Mouse (Mus musculus) layer of hippocampus, postnatal 10 days (tissue): ENCODE measurements at regions not wholly inside any gene's neighbourhood (a gene's known extent, or its start where the extent isn't known, plus 50 kb on each side); places are given as distances from the start of the nearest gene placed in this dataset.

Experiments used
- DNase-seq, 2 experiments: peaks; one replicate each; pipeline ENCODE4 v3.0.0; 2021; ENCODE audit warnings: low spot score in 2 of 2

GRCm38 (mm10) chr6:19214700-19215099 lies 348.6 kb downstream of the Ankrd7 start:
- DNase-seq: no peak

GRCm38 (mm10) chr6:19215124-19215523 lies 349.0 kb downstream of the Ankrd7 start:
- no peak for DNase-seq

- no peak for DNase-seq
Observed at GRCm38 (mm10) chr6:19264075-19264819, 398.1 kb downstream of the Ankrd7 start.

GRCm38 (mm10) chr6:19273207-19273606 lies 407.1 kb downstream of the Ankrd7 start:
- DNase-seq: no peak

- DNase-seq: peak; percentile 26 to 42
Observed at GRCm38 (mm10) chr6:19282682-19283333, 416.7 kb downstream of the Ankrd7 start.

DNA sequence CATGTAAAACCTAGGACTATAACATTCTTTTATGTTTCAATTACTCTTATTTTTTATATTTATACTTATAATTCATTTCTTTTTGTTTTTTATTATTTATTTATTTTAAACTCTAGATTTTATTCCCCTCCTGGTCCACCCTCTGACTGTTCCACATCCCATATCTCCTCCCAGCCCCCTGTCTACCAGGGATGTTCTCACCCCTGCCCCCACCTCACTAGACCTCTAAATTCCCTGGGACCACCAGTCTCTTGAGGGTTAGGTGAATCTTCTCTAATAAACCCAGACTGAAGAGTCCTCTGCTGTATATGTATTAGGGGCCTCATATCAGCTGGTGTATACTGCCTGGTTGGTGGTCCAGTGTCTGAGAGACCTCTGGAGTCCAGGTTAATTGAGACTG lies 466.5 kb downstream of the Ankrd7 start:
- DNase-seq: no peak

DNA sequence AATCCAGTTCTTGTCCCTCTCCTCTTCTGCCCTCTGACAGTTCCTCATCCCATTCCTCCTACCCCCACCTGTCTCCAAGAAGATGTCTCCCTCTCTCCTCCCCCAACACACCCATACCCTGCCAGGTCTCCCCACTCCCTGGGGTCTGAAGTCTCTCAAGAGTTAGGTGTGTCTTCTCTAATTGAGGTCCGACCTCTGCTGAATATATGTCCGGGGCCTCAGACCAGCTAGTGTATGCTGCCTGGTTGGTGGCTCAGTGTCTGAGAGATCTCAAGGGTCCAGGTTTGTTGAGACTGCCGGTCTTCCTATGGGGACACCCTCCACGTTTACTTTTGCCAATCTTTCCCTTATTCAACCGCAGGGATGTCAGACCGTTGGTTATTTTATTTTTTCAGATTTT lies 469.5 kb downstream of the Ankrd7 start:
- DNase-seq: no peak

DNA sequence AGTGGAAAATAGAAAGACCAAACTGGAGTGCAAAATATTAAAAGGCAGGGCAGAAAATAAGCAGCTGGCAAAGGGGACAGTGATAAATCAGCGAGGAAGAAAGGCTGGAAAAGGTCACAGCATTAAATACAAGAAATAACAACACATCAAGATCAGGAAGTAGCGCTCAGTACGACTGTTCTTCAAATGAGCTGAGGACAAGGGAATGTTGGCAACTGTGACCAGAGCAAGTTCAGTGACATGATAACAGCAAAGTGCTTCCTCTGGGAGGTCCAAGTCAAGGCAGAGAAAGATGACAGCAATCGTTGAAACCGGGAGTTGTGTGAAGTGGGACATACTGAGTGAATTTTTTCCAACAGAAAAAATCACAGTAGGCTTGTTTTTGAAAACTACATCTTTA lies 472.4 kb downstream of the Ankrd7 start:
- DNase-seq: no peak
